Mouse (Mus musculus): ENCODE results near the gene Mthfsd. TPM values are rescaled to one million over a fixed set of nuclear protein-coding genes. Genes with fewer than 3 reads are reported as not detected.
A peak's percentile ranks its signal among the peaks of the same experiment; 100 is the strongest.

The Mthfsd gene
- polyA plus RNA-seq, 1 experiment from 2014 or later = 48.9 TPM

GRCm38 (mm10) chr8:121072406-121073130 lies 35.6 kb downstream of the Mthfsd start:
- Histone ChIP-seq H3K4me2 (ENCODE audit: low read depth, low read length) (peak overlapping the region; percentile 72), H3K9me3 (ENCODE audit: control insufficient read depth, low read length) (no peaks in the 10 kb centered on the region), H3K27me3 (replicated peaks; ENCODE audit: control insufficient read depth, insufficient read depth, low read length) (peaks cover 27% of the 10 kb centered on the region), H3K4me1 (ENCODE audit: control insufficient read depth, insufficient read depth, low read length) (peaks cover 26% of the 10 kb centered on the region), H3K9ac (ENCODE audit: low read depth, low read length) (peak overlapping the region; percentile 74), H3K36me3 (ENCODE audit: control insufficient read depth, insufficient read depth, low read length) (no peaks in the 10 kb centered on the region), H3K27ac (ENCODE audit: low read length) (peak overlapping the region; percentile 88), H3K4me3 (ENCODE audit: low read length) (peak overlapping the region; percentile 42)
- no peak for ATAC-seq
- 30% methylated on average over 11 of the region's 11 CpGs for WGBS

DNA sequence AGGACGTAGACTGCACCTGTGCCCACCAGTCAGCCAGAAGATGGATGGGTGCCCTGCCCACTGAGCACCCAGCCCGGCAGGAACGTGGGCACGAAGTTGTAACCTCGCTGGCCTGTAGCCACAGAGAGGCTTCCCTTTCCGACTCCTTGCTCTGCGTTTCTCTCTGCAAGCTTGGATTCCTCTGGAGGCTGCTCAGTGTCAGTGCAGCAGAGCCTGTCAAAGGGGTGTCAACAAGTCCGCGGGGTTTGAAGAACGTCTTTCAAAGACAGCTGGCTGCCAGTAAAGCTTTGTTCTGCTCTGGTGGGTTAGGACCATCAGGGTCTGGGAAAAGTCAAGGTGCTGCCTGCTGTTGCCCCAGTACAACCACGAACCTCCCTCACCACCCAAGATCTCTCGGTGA lies 36.7 kb downstream of the Mthfsd start:
- no peaks in the 10 kb centered on the region for H3K36me3 ChIP-seq (ENCODE audit: control insufficient read depth, insufficient read depth, low read length)
- 5% methylated on average over 12 of the region's 12 CpGs for WGBS
- no peak overlapping the region for H3K4me2 ChIP-seq (ENCODE audit: low read depth, low read length)
- H3K4me3 ChIP-seq (ENCODE audit: low read length) = no peak overlapping the region
- H3K27ac ChIP-seq (ENCODE audit: low read length) = peak overlapping the region; percentile 52; the same call in 1 of the 2 replicates
- peaks cover 17% of the 10 kb centered on the region for H3K27me3 ChIP-seq (replicated peaks; ENCODE audit: control insufficient read depth, insufficient read depth, low read length)
- peaks cover 26% of the 10 kb centered on the region for H3K4me1 ChIP-seq (ENCODE audit: control insufficient read depth, insufficient read depth, low read length)
- peak; percentile 30; the same call in 1 of the 2 replicates for ATAC-seq
- no peaks in the 10 kb centered on the region for H3K9me3 ChIP-seq (ENCODE audit: control insufficient read depth, low read length)
- H3K9ac ChIP-seq (ENCODE audit: low read depth, low read length) = peak overlapping the region; percentile 44; the same call in 1 of the 2 replicates

GRCm38 (mm10) chr8:121063649-121064048 lies 44.5 kb downstream of the Mthfsd start:
- no peaks in the 10 kb centered on the region for H3K27me3 ChIP-seq (replicated peaks; ENCODE audit: control insufficient read depth, insufficient read depth, low read length)
- ATAC-seq = no peak
- no peaks in the 10 kb centered on the region for H3K4me1 ChIP-seq (ENCODE audit: control insufficient read depth, insufficient read depth, low read length)
- 73% methylated on average over 13 of the region's 13 CpGs for WGBS
- H3K4me2 ChIP-seq (ENCODE audit: low read depth, low read length) = no peak overlapping the region
- H3K27ac ChIP-seq (ENCODE audit: low read length) = no peak overlapping the region; the same call in 1 of the 2 replicates
- no peak overlapping the region for H3K4me3 ChIP-seq (ENCODE audit: low read length)
- peaks cover 6% of the 10 kb centered on the region; the same call in 1 of the 2 replicates for H3K36me3 ChIP-seq (ENCODE audit: control insufficient read depth, insufficient read depth, low read length)
- no peaks in the 10 kb centered on the region for H3K9me3 ChIP-seq (ENCODE audit: control insufficient read depth, low read length)
- H3K9ac ChIP-seq (ENCODE audit: low read depth, low read length) = no peak overlapping the region

- Histone ChIP-seq H3K4me3 (ENCODE audit: low read length) (no peak overlapping the region), H3K27me3 (replicated peaks; ENCODE audit: control insufficient read depth, insufficient read depth, low read length) (no peaks in the 10 kb centered on the region), H3K9ac (ENCODE audit: low read depth, low read length) (no peak overlapping the region), H3K9me3 (ENCODE audit: control insufficient read depth, low read length) (no peaks in the 10 kb centered on the region), H3K27ac (ENCODE audit: low read length) (no peak overlapping the region), H3K4me1 (ENCODE audit: control insufficient read depth, insufficient read depth, low read length) (no peaks in the 10 kb centered on the region), H3K36me3 (ENCODE audit: control insufficient read depth, insufficient read depth, low read length) (peaks cover 8% of the 10 kb centered on the region; the same call in 1 of the 2 replicates), H3K4me2 (ENCODE audit: low read depth, low read length) (no peak overlapping the region)
- ATAC-seq = no peak
- 87% methylated on average over 6 of the region's 6 CpGs for WGBS
Measured at GRCm38 (mm10) chr8:121062521-121062920, 45.7 kb downstream of the Mthfsd start.

GRCm38 (mm10) chr8:121059098-121059497 lies 49.1 kb downstream of the Mthfsd start:
- H3K36me3 ChIP-seq (ENCODE audit: control insufficient read depth, insufficient read depth, low read length) = peaks cover 8% of the 10 kb centered on the region; the same call in 1 of the 2 replicates
- no peak overlapping the region for H3K27ac ChIP-seq (ENCODE audit: low read length)
- no peaks in the 10 kb centered on the region for H3K9me3 ChIP-seq (ENCODE audit: control insufficient read depth, low read length)
- no peak overlapping the region for H3K4me2 ChIP-seq (ENCODE audit: low read depth, low read length)
- no peak overlapping the region for H3K4me3 ChIP-seq (ENCODE audit: low read length)
- no peak for ATAC-seq
- H3K9ac ChIP-seq (ENCODE audit: low read depth, low read length) = no peak overlapping the region
- no peaks in the 10 kb centered on the region for H3K27me3 ChIP-seq (replicated peaks; ENCODE audit: control insufficient read depth, insufficient read depth, low read length)
- 82% methylated on average over 7 of the region's 7 CpGs for WGBS
- no peaks in the 10 kb centered on the region for H3K4me1 ChIP-seq (ENCODE audit: control insufficient read depth, insufficient read depth, low read length)

- H3K27me3 ChIP-seq (replicated peaks; ENCODE audit: control insufficient read depth, insufficient read depth, low read length) = no peaks in the 10 kb centered on the region
- H3K9ac ChIP-seq (ENCODE audit: low read depth, low read length) = no peak overlapping the region
- WGBS = 67% methylated on average over 9 of the region's 9 CpGs
- no peak overlapping the region for H3K27ac ChIP-seq (ENCODE audit: low read length)
- peaks cover 4% of the 10 kb centered on the region; the same call in 1 of the 2 replicates for H3K36me3 ChIP-seq (ENCODE audit: control insufficient read depth, insufficient read depth, low read length)
- H3K4me3 ChIP-seq (ENCODE audit: low read length) = no peak overlapping the region
- H3K4me2 ChIP-seq (ENCODE audit: low read depth, low read length) = no peak overlapping the region
- ATAC-seq = no peak
- H3K4me1 ChIP-seq (ENCODE audit: control insufficient read depth, insufficient read depth, low read length) = no peaks in the 10 kb centered on the region
- H3K9me3 ChIP-seq (ENCODE audit: control insufficient read depth, low read length) = no peaks in the 10 kb centered on the region
Measured at GRCm38 (mm10) chr8:121058081-121058480, 50.1 kb downstream of the Mthfsd start.

DNA sequence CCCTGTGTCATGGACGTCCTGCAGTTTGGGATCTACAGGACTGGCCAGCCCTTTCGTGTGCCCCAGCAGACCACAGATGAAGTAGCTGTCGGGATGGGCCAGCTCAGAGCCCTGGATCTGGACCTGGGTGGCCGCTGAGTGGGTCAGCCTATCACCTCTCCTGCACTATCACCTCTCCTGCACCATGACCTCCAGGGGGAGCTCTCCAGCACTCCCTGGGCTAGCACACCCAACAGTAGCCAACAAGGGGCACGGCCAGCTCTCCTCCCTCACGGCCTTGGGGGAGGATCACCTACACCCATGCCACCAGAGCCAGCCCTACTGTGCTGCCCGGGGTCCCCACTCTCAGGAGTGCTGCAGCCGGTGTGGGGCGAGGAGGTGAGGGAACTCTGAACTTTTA lies 60.8 kb downstream of the Mthfsd start:
- no peaks in the 10 kb centered on the region for H3K27me3 ChIP-seq (replicated peaks; ENCODE audit: control insufficient read depth, insufficient read depth, low read length)
- H3K9ac ChIP-seq (ENCODE audit: low read depth, low read length) = no peak overlapping the region
- no peak overlapping the region for H3K27ac ChIP-seq (ENCODE audit: low read length)
- no peak for ATAC-seq
- 75% methylated on average over 9 of the region's 9 CpGs for WGBS
- no peaks in the 10 kb centered on the region for H3K36me3 ChIP-seq (ENCODE audit: control insufficient read depth, insufficient read depth, low read length)
- H3K4me2 ChIP-seq (ENCODE audit: low read depth, low read length) = no peak overlapping the region
- peaks cover 4% of the 10 kb centered on the region; the same call in 1 of the 2 replicates for H3K9me3 ChIP-seq (ENCODE audit: control insufficient read depth, low read length)
- peaks cover 12% of the 10 kb centered on the region for H3K4me1 ChIP-seq (ENCODE audit: control insufficient read depth, insufficient read depth, low read length)
- H3K4me3 ChIP-seq (ENCODE audit: low read length) = no peak overlapping the region

DNA sequence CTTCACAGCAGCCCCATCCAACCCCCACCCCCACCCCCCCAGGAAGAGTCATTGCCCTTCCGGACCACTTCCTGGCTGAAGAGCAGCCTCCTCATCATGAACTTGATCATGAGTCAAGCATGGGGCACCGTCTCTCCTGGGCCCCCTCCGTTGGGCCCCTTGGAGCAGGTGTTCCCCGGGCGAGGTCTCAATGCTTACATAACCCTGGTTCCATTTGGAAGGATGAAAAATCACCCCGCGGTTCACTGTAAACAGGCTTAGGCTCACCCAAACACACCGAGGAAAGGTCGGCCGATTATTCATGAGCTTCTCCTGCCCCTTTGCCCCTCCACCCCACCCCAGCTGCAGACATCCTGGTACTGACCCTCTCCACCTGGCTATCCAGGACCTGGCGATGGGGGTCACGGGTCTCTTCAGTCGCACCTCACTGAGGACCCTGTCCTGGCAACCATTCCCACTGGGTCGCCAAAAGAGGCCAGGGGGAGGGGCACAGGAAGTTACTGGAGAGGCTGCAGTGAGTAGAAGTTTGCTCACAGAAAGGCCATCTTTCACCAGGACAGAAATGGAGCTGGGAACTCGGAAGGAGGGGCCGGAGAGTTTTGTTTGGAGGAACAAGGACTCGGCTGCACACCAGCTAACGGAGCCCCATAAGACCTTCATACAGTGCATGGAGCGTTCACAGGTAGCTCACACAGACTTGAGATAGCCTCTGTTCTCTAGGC lies 64.3 kb downstream of the Mthfsd start:
- Histone ChIP-seq H3K36me3 (ENCODE audit: control insufficient read depth, insufficient read depth, low read length) (no peaks in the 10 kb centered on the region), H3K27ac (ENCODE audit: low read length) (peak overlapping the region; percentile 23; the same call in 1 of the 2 replicates), H3K4me3 (ENCODE audit: low read length) (0 out of 2 replicates have a peak overlapping the region, but pooled peaks have one; percentile 7), H3K4me2 (ENCODE audit: low read depth, low read length) (peak overlapping the region; percentile 38; the same call in 1 of the 2 replicates), H3K9me3 (ENCODE audit: control insufficient read depth, low read length) (peaks cover 4% of the 10 kb centered on the region; the same call in 1 of the 2 replicates), H3K4me1 (ENCODE audit: control insufficient read depth, insufficient read depth, low read length) (peaks cover 9% of the 10 kb centered on the region), H3K27me3 (replicated peaks; ENCODE audit: control insufficient read depth, insufficient read depth, low read length) (no peaks in the 10 kb centered on the region), H3K9ac (ENCODE audit: low read depth, low read length) (no peak overlapping the region; the same call in 1 of the 2 replicates)
- peak; percentile 61 for ATAC-seq
- WGBS = 21% methylated on average over 19 of the region's 19 CpGs
